In genomic region chr2:117095491-117095890, GRCm38 (mm10) we compare ENCODE assay signal across 18 mouse cellular contexts. TPM values are rescaled to one million over a fixed set of nuclear protein-coding genes. Genes with fewer than 3 reads are reported as not detected.
A peak's percentile ranks its signal among the peaks of the same experiment; 100 is the strongest.
DNase-seq lines count a peak whose midpoint lies in the region; ATAC-seq and TF ChIP-seq lines count a peak whose summit lies in the region.
"Had no signal": no experiment of that assay in that cellular context is flagged by ENCODE, and none has a peak within 500 bp of the region (broad histone marks: within the 10 kb centered on the region; RNA-seq: fewer than 3 reads in every experiment).

No protein-coding gene starts in this region.

- no peak for TF ChIP-seq POLR2A in liver, adult 2 months (IDR thresholded peaks at IDR 0.05; ENCODE audit: extremely low read depth, insufficient read depth, low read length)

- no peaks in the 10 kb centered on the region for H3K36me3 ChIP-seq in liver, adult 2 months (ENCODE audit: control insufficient read depth, insufficient read depth, low read length)
- H3K36me3 ChIP-seq in kidney, embryonic 15.5 days, result no peaks in the 10 kb centered on the region
- H3K36me3 ChIP-seq in forebrain, embryonic 11.5 days (ENCODE audit: control insufficient read depth, insufficient read depth, low read length), result no peaks in the 10 kb centered on the region
- H3K36me3 ChIP-seq: forebrain, embryonic 10.5 days; hindbrain, embryonic 12.5 days; midbrain, embryonic 10.5 days; neural tube, embryonic 13.5 days; stomach, embryonic 15.5 days had no signal

- DNase-seq in frontal cortex, postnatal 14 days (ENCODE audit: low spot score in 2 of 2), result no peak
- DNase-seq in liver, adult 2 months (ENCODE audit: extremely low read depth, low read depth, low spot score), result peak; percentile 56
- DNase-seq in liver (no peak), Patski (ENCODE audit: low read depth, low spot score) (no peak)
- peak; percentile 90 for DNase-seq in brain, adult 2 months (ENCODE audit: low read depth, low spot score)
- DNase-seq in forebrain, embryonic 11.5 days (ENCODE audit: low spot score), result no peak
- DNase-seq: B cell, adult 2 months; lung, adult 18-20 months; retina, postnatal 1 day; thymus, postnatal 14 days had no signal

- POLR2A ChIA-PET in Patski (lab: Charles Lee), result interaction anchor here (1.1 kb wide), 1 partner anchor 14 kb away, joined by 3 read pairs; no protein-coding TSS in a partner anchor

- H3K27ac ChIP-seq in liver, adult 2 months (replicated peaks; ENCODE audit: insufficient read depth, low read depth, low read length), result no peak overlapping the region
- no peak overlapping the region for H3K27ac ChIP-seq in kidney, embryonic 15.5 days
- no peak overlapping the region for H3K27ac ChIP-seq in forebrain, embryonic 11.5 days (ENCODE audit: low read depth, low read length)
- H3K27ac ChIP-seq: forebrain, embryonic 10.5 days; hindbrain, embryonic 12.5 days; kidney, postnatal 0 days; midbrain, embryonic 10.5 days; neural tube, embryonic 13.5 days; stomach, embryonic 15.5 days had no signal

- peaks cover 2% of the 10 kb centered on the region; the same call in 1 of the 2 replicates for H3K4me1 ChIP-seq in liver, adult 2 months (ENCODE audit: control insufficient read depth, insufficient read depth, low read length)
- H3K4me1 ChIP-seq in kidney, embryonic 15.5 days, result peaks cover 17% of the 10 kb centered on the region
- no peaks in the 10 kb centered on the region for H3K4me1 ChIP-seq in forebrain, embryonic 11.5 days (replicated peaks; ENCODE audit: control insufficient read depth, insufficient read depth, low read length)
- H3K4me1 ChIP-seq: hindbrain, embryonic 12.5 days; neural tube, embryonic 13.5 days; stomach, embryonic 15.5 days had no signal

- no peak for TF ChIP-seq CTCF in liver, adult 2 months (IDR thresholded peaks at IDR 0.05; ENCODE audit: low read depth, low read length)
- peak; percentile 6 for TF ChIP-seq CTCF in Patski (IDR thresholded peaks at IDR 0.05)

- no peaks in the 10 kb centered on the region for H3K27me3 ChIP-seq in liver, adult 2 months (ENCODE audit: control insufficient read depth, insufficient read depth, low read length)
- no peaks in the 10 kb centered on the region for H3K27me3 ChIP-seq in Patski
- H3K27me3 ChIP-seq in kidney, embryonic 15.5 days, result 0 out of 2 replicates have a peak, but pooled peaks cover 3% of the 10 kb centered on the region
- H3K27me3 ChIP-seq in forebrain, embryonic 11.5 days (ENCODE audit: control insufficient read depth, insufficient read depth, low read length), result no peaks in the 10 kb centered on the region; the same call in 1 of the 2 replicates
- H3K27me3 ChIP-seq: hindbrain, embryonic 12.5 days; neural tube, embryonic 13.5 days; stomach, embryonic 15.5 days had no signal

- in situ Hi-C loops in Patski (cut with MboI; ENCODE audit: low pct_unique_long_range_greater_than_20kb), result no loop called here

- H3K79me2 ChIP-seq in liver, adult 2 months (ENCODE audit: control insufficient read depth, insufficient read depth, low read length), result no peaks in the 10 kb centered on the region

- H3K4me3 ChIP-seq in liver, adult 2 months (ENCODE audit: insufficient read depth, low read depth, low read length), result no peak overlapping the region
- H3K4me3 ChIP-seq in kidney, embryonic 15.5 days (replicated peaks), result no peak overlapping the region
- H3K4me3 ChIP-seq in forebrain, embryonic 11.5 days (ENCODE audit: low read depth, low read length), result no peak overlapping the region
- H3K4me3 ChIP-seq: forebrain, embryonic 10.5 days; hindbrain, embryonic 12.5 days; midbrain, embryonic 10.5 days; neural tube, embryonic 13.5 days; stomach, embryonic 15.5 days had no signal

- 59% methylated on average over 3 of the region's 3 CpGs for WGBS in liver, adult 2 months
- 39% methylated on average over 3 of the region's 3 CpGs for WGBS in kidney, embryonic 15.5 days
- WGBS in forebrain, embryonic 11.5 days, result 74% methylated on average over 3 of the region's 3 CpGs

- no peak overlapping the region for H3K9ac ChIP-seq in liver, adult 2 months (ENCODE audit: low read depth, low read length)
- H3K9ac ChIP-seq in kidney, embryonic 15.5 days, result no peak overlapping the region
- no peak overlapping the region for H3K9ac ChIP-seq in forebrain, embryonic 11.5 days (ENCODE audit: low read length)
- H3K9ac ChIP-seq: hindbrain, embryonic 12.5 days; neural tube, embryonic 13.5 days; stomach, embryonic 15.5 days had no signal

- H3K9me3 ChIP-seq in kidney, embryonic 15.5 days (replicated peaks), result no peaks in the 10 kb centered on the region
- H3K9me3 ChIP-seq in forebrain, embryonic 11.5 days (ENCODE audit: control insufficient read depth, low read length), result no peaks in the 10 kb centered on the region
- H3K9me3 ChIP-seq: forebrain, embryonic 10.5 days; hindbrain, embryonic 12.5 days; midbrain, embryonic 10.5 days; neural tube, embryonic 13.5 days; stomach, embryonic 15.5 days had no signal

- H3K4me2 ChIP-seq in kidney, embryonic 15.5 days, result no peak overlapping the region
- no peak overlapping the region for H3K4me2 ChIP-seq in forebrain, embryonic 11.5 days (ENCODE audit: low read depth, low read length, severe bottlenecking)
- H3K4me2 ChIP-seq: hindbrain, embryonic 12.5 days; neural tube, embryonic 13.5 days; stomach, embryonic 15.5 days had no signal

- peak; percentile 53 for ATAC-seq in frontal cortex, adult (ENCODE audit: low TSS enrichment)
- no peak for ATAC-seq in Patski
- no peak for ATAC-seq in kidney, embryonic 15.5 days (replicated peaks; ENCODE audit: low FRiP score)
- no peak for ATAC-seq in forebrain, embryonic 11.5 days (replicated peaks; ENCODE audit: low FRiP score)

- CTCF ChIA-PET in Patski (lab: Charles Lee), result interaction anchor here (1.1 to 1.5 kb wide), 2 partner anchors 9 to 60 kb away, joined by 4 to 6 read pairs; no protein-coding TSS in a partner anchor

RNA-seq across cellular contexts. Expression of gene Spred1, which starts 25.7 kb away (rescaled TPM):
- 15.5 and 16.2 TPM in 2 replicates for total RNA-seq in liver, adult 2 months (2014; rRNA removed)
- 2.2 and 2.4 TPM in 2 replicates for polyA plus RNA-seq in liver, adult 2 months (2012; rRNA removed)
- 43.9 TPM for polyA plus RNA-seq in Patski (2021)
- 12.1 and 15.0 TPM in 2 replicates for polyA plus RNA-seq in kidney, embryonic 15.5 days (2015; fragmentation: Nextera tagmentation; extraction: Ambion mirVana)
- 20.8 and 21.8 TPM in 2 replicates for polyA plus RNA-seq in forebrain, embryonic 11.5 days (2014; fragmentation: Nextera tagmentation; extraction: Ambion mirVana)

Comparison
In these comparisons a context has a peak if more than half of its experiments do, and no peak if none do; other contexts are left out.
1. DNase-seq: peak in liver, adult 2 months (single experiment) and brain, adult 2 months (single experiment); none in frontal cortex, postnatal 14 days (0 of 2), liver (single experiment), Patski (single experiment) and forebrain, embryonic 11.5 days (single experiment).